Mouse (Mus musculus) spleen, adult 18-20 months (tissue): ENCODE results near the gene Npff.

ENCODE experiments used
- DNase-seq, 2 experiments: peaks; one replicate each; pipeline ENCODE4 v3.0.0; 2022; ENCODE audit warnings: mixed read lengths in 2 of 2

Npff gene

GRCm38 (mm10) chr15:102503924-102504782 lies 20.6 kb downstream of the Npff start:
- no peak for DNase-seq

GRCm38 (mm10) chr15:102503447-102503846 lies 21.3 kb downstream of the Npff start, which contains the start of gene Gm10337:
Gene Gm10337, plus strand, starts transcription at chr15:102503722.
- DNase-seq = no peak

GRCm38 (mm10) chr15:102502254-102502840 lies 22.4 kb downstream of the Npff start:
- no peak for DNase-seq

GRCm38 (mm10) chr15:102501084-102501814 lies 23.5 kb downstream of the Npff start:
- DNase-seq = no peak

GRCm38 (mm10) chr15:102500479-102500878 lies 24.3 kb downstream of the Npff start:
- DNase-seq = no peak

GRCm38 (mm10) chr15:102499851-102500250 lies 24.9 kb downstream of the Npff start:
- DNase-seq = no peak

GRCm38 (mm10) chr15:102499370-102499769 lies 25.4 kb downstream of the Npff start:
- no peak for DNase-seq

- DNase-seq = no peak
Observed at GRCm38 (mm10) chr15:102498322-102498721, 26.4 kb downstream of the Npff start.

GRCm38 (mm10) chr15:102487664-102488063 lies 37.1 kb downstream of the Npff start:
- DNase-seq = no peak

- no peak for DNase-seq
Observed at GRCm38 (mm10) chr15:102485853-102486252, 38.9 kb downstream of the Npff start.

GRCm38 (mm10) chr15:102483136-102483535 lies 41.6 kb downstream of the Npff start:
- no peak for DNase-seq

GRCm38 (mm10) chr15:102474520-102474919 lies 50.2 kb downstream of the Npff start:
- DNase-seq = no peak
